Mouse (Mus musculus): ENCODE measurements around the gene Taok3. TPM values are rescaled to one million over a fixed set of nuclear protein-coding genes. Genes with fewer than 3 reads are reported as not detected.

Gene Taok3
- polyA plus RNA-seq, 1 experiment from 2014 or later: 33.5 TPM

DNA sequence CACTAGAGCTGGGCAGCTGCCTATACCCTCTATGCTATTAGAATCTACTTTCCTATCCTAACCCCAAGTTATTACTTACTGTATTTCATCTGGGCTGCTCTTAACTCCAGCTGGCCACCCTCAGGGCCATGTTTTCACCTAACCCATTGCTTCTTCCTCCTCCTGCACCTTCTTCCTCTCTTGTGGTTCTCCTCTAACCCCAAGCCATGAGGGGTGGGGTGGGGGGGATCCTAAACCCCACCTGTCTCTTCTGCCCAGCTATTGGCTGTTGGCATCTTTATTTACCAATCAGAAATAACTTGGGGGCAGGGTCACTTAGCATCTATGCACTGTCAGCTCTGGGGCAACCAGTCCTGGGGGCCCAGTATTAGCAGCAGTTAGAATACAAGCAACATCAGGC lies 26.2 kb downstream of the Taok3 start:
- Histone ChIP-seq H3K4me3 (ENCODE audit: low read length) (no peak overlapping the region), H3K9ac (ENCODE audit: low read length) (no peak overlapping the region), H3K4me2 (ENCODE audit: low read depth, low read length) (no peak overlapping the region), H3K9me3 (ENCODE audit: control insufficient read depth, low read length) (peaks cover 3% of the 10 kb centered on the region; the same call in 1 of the 2 replicates), H3K4me1 (replicated peaks; ENCODE audit: control insufficient read depth, insufficient read depth, low read length) (no peaks in the 10 kb centered on the region), H3K36me3 (ENCODE audit: control insufficient read depth, insufficient read depth, low read length) (no peaks in the 10 kb centered on the region), H3K27ac (ENCODE audit: low read length) (no peak overlapping the region), H3K27me3 (ENCODE audit: control insufficient read depth, insufficient read depth, low read depth, low read length) (no peaks in the 10 kb centered on the region)
- no peak for ATAC-seq (ENCODE audit: low read depth)

- Histone ChIP-seq H3K9ac (ENCODE audit: low read length) (no peak overlapping the region), H3K27me3 (ENCODE audit: control insufficient read depth, insufficient read depth, low read depth, low read length) (no peaks in the 10 kb centered on the region), H3K9me3 (ENCODE audit: control insufficient read depth, low read length) (peaks cover 3% of the 10 kb centered on the region; the same call in 1 of the 2 replicates), H3K4me1 (replicated peaks; ENCODE audit: control insufficient read depth, insufficient read depth, low read length) (no peaks in the 10 kb centered on the region), H3K4me2 (ENCODE audit: low read depth, low read length) (no peak overlapping the region), H3K27ac (ENCODE audit: low read length) (no peak overlapping the region), H3K36me3 (ENCODE audit: control insufficient read depth, insufficient read depth, low read length) (no peaks in the 10 kb centered on the region), H3K4me3 (ENCODE audit: low read length) (no peak overlapping the region)
- ATAC-seq (ENCODE audit: low read depth): no peak
- WGBS: 89% methylated on average over 16 of the region's 16 CpGs
Observed at GRCm38 (mm10) chr5:117147187-117148095, 27.5 kb downstream of the Taok3 start.

- ATAC-seq (ENCODE audit: low read depth): no peak
- Histone ChIP-seq H3K27me3 (ENCODE audit: control insufficient read depth, insufficient read depth, low read depth, low read length) (no peaks in the 10 kb centered on the region), H3K4me2 (ENCODE audit: low read depth, low read length) (no peak overlapping the region), H3K9ac (ENCODE audit: low read length) (no peak overlapping the region), H3K36me3 (ENCODE audit: control insufficient read depth, insufficient read depth, low read length) (no peaks in the 10 kb centered on the region; the same call in 1 of the 2 replicates), H3K4me1 (replicated peaks; ENCODE audit: control insufficient read depth, insufficient read depth, low read length) (no peaks in the 10 kb centered on the region; the same call in 1 of the 2 replicates), H3K4me3 (ENCODE audit: low read length) (no peak overlapping the region), H3K27ac (ENCODE audit: low read length) (no peak overlapping the region), H3K9me3 (ENCODE audit: control insufficient read depth, low read length) (peaks cover 3% of the 10 kb centered on the region; the same call in 1 of the 2 replicates)
- WGBS: 64% methylated on average over 16 of the region's 16 CpGs
Observed at GRCm38 (mm10) chr5:117149054-117149942, 29.4 kb downstream of the Taok3 start.

GRCm38 (mm10) chr5:117150068-117150467 lies 30.1 kb downstream of the Taok3 start:
- ATAC-seq (ENCODE audit: low read depth): no peak
- WGBS: 74% methylated on average over 5 of the region's 5 CpGs

DNA sequence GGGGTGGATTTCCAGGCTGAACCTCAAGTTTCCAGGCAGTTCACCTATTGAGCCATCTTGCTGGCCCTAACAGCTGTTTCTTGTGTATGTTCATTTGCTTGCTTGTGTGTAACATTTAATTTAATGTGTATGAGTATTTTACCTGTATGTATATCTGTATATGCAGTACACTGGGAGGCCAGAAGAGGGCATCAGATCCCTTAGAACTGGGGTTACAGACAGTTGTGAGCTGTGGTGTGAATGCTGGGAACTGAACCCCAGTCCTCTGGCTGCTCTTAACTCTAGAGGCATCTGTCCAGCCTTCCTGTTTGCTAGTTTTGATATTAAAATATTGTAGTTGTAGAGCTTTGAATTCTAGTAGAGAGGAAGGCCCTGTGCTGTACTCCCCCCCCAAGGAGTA lies 33.0 kb downstream of the Taok3 start:
- Histone ChIP-seq H3K9me3 (ENCODE audit: control insufficient read depth, low read length) (no peaks in the 10 kb centered on the region), H3K27ac (ENCODE audit: low read length) (no peak overlapping the region), H3K9ac (ENCODE audit: low read length) (no peak overlapping the region), H3K27me3 (ENCODE audit: control insufficient read depth, insufficient read depth, low read depth, low read length) (no peaks in the 10 kb centered on the region), H3K4me1 (replicated peaks; ENCODE audit: control insufficient read depth, insufficient read depth, low read length) (no peaks in the 10 kb centered on the region; the same call in 1 of the 2 replicates), H3K36me3 (ENCODE audit: control insufficient read depth, insufficient read depth, low read length) (no peaks in the 10 kb centered on the region; the same call in 1 of the 2 replicates), H3K4me2 (ENCODE audit: low read depth, low read length) (no peak overlapping the region), H3K4me3 (ENCODE audit: low read length) (no peak overlapping the region)
- no peak for ATAC-seq (ENCODE audit: low read depth)

More at GRCm38 (mm10) chr5:117150068-117150467, 30.1 kb downstream of the Taok3 start:
- H3K36me3 ChIP-seq (ENCODE audit: control insufficient read depth, insufficient read depth, low read length): no peaks in the 10 kb centered on the region; the same call in 1 of the 2 replicates
- no peak overlapping the region for H3K4me2 ChIP-seq (ENCODE audit: low read depth, low read length)
- H3K27ac ChIP-seq (ENCODE audit: low read length): no peak overlapping the region
- no peak overlapping the region for H3K4me3 ChIP-seq (ENCODE audit: low read length)
- H3K27me3 ChIP-seq (ENCODE audit: control insufficient read depth, insufficient read depth, low read depth, low read length): no peaks in the 10 kb centered on the region
- H3K9me3 ChIP-seq (ENCODE audit: control insufficient read depth, low read length): peaks cover 3% of the 10 kb centered on the region; the same call in 1 of the 2 replicates
- no peak overlapping the region for H3K9ac ChIP-seq (ENCODE audit: low read length)
- no peaks in the 10 kb centered on the region; the same call in 1 of the 2 replicates for H3K4me1 ChIP-seq (replicated peaks; ENCODE audit: control insufficient read depth, insufficient read depth, low read length)

GRCm38 (mm10) chr5:117153527-117154091 lies 33.7 kb downstream of the Taok3 start:
- Histone ChIP-seq H3K9ac (ENCODE audit: low read length) (no peak overlapping the region), H3K27ac (ENCODE audit: low read length) (no peak overlapping the region), H3K4me2 (ENCODE audit: low read depth, low read length) (no peak overlapping the region), H3K4me3 (ENCODE audit: low read length) (no peak overlapping the region), H3K4me1 (replicated peaks; ENCODE audit: control insufficient read depth, insufficient read depth, low read length) (no peaks in the 10 kb centered on the region; the same call in 1 of the 2 replicates), H3K9me3 (ENCODE audit: control insufficient read depth, low read length) (no peaks in the 10 kb centered on the region), H3K27me3 (ENCODE audit: control insufficient read depth, insufficient read depth, low read depth, low read length) (no peaks in the 10 kb centered on the region), H3K36me3 (ENCODE audit: control insufficient read depth, insufficient read depth, low read length) (no peaks in the 10 kb centered on the region; the same call in 1 of the 2 replicates)
- peak; percentile 64 for ATAC-seq (ENCODE audit: low read depth)
- WGBS: 60% methylated on average over 15 of the region's 15 CpGs

GRCm38 (mm10) chr5:117158335-117159018 lies 38.5 kb downstream of the Taok3 start:
- Histone ChIP-seq H3K36me3 (ENCODE audit: control insufficient read depth, insufficient read depth, low read length) (no peaks in the 10 kb centered on the region), H3K9me3 (ENCODE audit: control insufficient read depth, low read length) (no peaks in the 10 kb centered on the region), H3K4me2 (ENCODE audit: low read depth, low read length) (no peak overlapping the region), H3K9ac (ENCODE audit: low read length) (no peak overlapping the region), H3K4me3 (ENCODE audit: low read length) (no peak overlapping the region), H3K4me1 (replicated peaks; ENCODE audit: control insufficient read depth, insufficient read depth, low read length) (no peaks in the 10 kb centered on the region; the same call in 1 of the 2 replicates), H3K27ac (ENCODE audit: low read length) (no peak overlapping the region), H3K27me3 (ENCODE audit: control insufficient read depth, insufficient read depth, low read depth, low read length) (no peaks in the 10 kb centered on the region)
- 81% methylated on average over 7 of the region's 7 CpGs for WGBS
- ATAC-seq (ENCODE audit: low read depth): no peak; the same call in 1 of the 2 replicates

GRCm38 (mm10) chr5:117159326-117159725 lies 39.4 kb downstream of the Taok3 start:
- ATAC-seq (ENCODE audit: low read depth): no peak
- no peak overlapping the region for H3K27ac ChIP-seq (ENCODE audit: low read length)
- H3K36me3 ChIP-seq (ENCODE audit: control insufficient read depth, insufficient read depth, low read length): no peaks in the 10 kb centered on the region
- no peak overlapping the region for H3K9ac ChIP-seq (ENCODE audit: low read length)
- 57% methylated on average over 8 of the region's 8 CpGs for WGBS
- H3K27me3 ChIP-seq (ENCODE audit: control insufficient read depth, insufficient read depth, low read depth, low read length): no peaks in the 10 kb centered on the region
- H3K9me3 ChIP-seq (ENCODE audit: control insufficient read depth, low read length): no peaks in the 10 kb centered on the region
- H3K4me2 ChIP-seq (ENCODE audit: low read depth, low read length): no peak overlapping the region
- no peaks in the 10 kb centered on the region for H3K4me1 ChIP-seq (replicated peaks; ENCODE audit: control insufficient read depth, insufficient read depth, low read length)
- H3K4me3 ChIP-seq (ENCODE audit: low read length): no peak overlapping the region
